Mouse (Mus musculus): ENCODE results near the gene Slc39a11.

DNA sequence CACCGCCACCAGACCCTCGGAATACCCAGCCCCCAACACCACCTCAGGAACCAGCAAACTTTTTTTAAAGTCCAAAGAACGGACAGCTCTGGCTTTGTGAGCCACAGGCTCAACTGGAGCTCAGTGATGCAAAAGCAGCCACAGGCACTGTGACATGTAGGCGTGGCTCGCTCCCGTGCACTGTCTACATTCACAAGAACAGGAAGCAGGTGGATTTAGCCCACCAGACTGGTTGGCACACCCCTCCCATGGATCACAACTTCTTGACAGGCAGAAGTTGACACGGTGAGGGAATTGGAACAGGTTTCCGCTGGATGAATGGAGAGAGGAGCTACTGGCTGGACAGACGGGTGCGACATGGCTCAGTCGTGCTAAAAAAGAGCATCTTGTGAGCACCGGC, 93.7 kb downstream of the Slc39a11 start:
- TF ChIP-seq EP300 (IDR thresholded peaks at IDR 0.05; ENCODE audit: low read length) (no peak), MYC (IDR thresholded peaks at IDR 0.05; ENCODE audit: low read depth, low read length) (no peak), POLR2A (IDR thresholded peaks at IDR 0.05; ENCODE audit: low read depth, low read length) (no peak), TCF12 (IDR thresholded peaks at IDR 0.05; ENCODE audit: low read depth, low read length) (no peak), JUND (conservative IDR thresholded peaks at IDR 0.05; ENCODE audit: low read depth, low read length) (no peak), MXI1 (IDR thresholded peaks at IDR 0.05; ENCODE audit: low read depth, low read length) (no peak), CTCF (conservative IDR thresholded peaks at IDR 0.05 in 1 of 2, IDR thresholded peaks at IDR 0.05 in 1 of 2; ENCODE audit: low read depth in 2 of 2, low read length in 2 of 2) (no peak), E2F4 (IDR thresholded peaks at IDR 0.05; ENCODE audit: insufficient replicate concordance, low read depth, low read length) (no peak), MAFK (IDR thresholded peaks at IDR 0.05; ENCODE audit: insufficient replicate concordance, low read length) (no peak), USF1 (IDR thresholded peaks at IDR 0.05; ENCODE audit: low read depth, low read length) (no peak), UBTF (IDR thresholded peaks at IDR 0.05; ENCODE audit: low read depth, low read length) (no peak)

Measured in CH12.LX (cell line).